Mouse (Mus musculus): ENCODE measurements around the gene Abhd11.

DNA sequence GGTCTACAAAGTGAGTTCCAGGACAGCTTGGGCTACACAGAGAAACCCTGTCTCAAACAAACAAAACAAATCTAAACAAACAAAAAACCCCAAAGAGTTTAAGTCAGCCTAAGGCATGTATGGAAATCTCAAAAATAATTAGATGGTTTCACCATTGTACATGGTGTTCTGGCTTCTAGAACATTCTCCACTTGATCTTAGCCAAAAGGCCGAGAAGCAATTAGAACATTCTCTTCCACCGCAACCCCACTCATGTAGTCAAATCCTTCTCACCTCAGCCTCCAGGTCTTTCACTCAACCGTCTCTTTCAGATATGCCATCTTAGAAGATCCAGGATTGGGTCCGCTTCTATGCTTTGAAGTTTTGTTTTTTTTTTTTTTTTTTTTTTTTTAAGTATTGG is 9.2 kb upstream of the Abhd11 start:
- TF ChIP-seq CTCF (IDR thresholded peaks at IDR 0.05; ENCODE audit: control insufficient read depth, insufficient read depth, low read length) = no peak
- TF ChIP-seq POLR2A (IDR thresholded peaks at IDR 0.05; ENCODE audit: borderline replicate concordance, control insufficient read depth, low read depth, low read length) = no peak

All from bone marrow, adult 2 months (tissue).